Mouse (Mus musculus): ENCODE data around the gene Camta1. TPM values are rescaled to one million over a fixed set of nuclear protein-coding genes. Genes with fewer than 3 reads are reported as not detected.

Gene Camta1
- polyA plus RNA-seq, 1 experiment from 2014 or later: 130 TPM

DNA sequence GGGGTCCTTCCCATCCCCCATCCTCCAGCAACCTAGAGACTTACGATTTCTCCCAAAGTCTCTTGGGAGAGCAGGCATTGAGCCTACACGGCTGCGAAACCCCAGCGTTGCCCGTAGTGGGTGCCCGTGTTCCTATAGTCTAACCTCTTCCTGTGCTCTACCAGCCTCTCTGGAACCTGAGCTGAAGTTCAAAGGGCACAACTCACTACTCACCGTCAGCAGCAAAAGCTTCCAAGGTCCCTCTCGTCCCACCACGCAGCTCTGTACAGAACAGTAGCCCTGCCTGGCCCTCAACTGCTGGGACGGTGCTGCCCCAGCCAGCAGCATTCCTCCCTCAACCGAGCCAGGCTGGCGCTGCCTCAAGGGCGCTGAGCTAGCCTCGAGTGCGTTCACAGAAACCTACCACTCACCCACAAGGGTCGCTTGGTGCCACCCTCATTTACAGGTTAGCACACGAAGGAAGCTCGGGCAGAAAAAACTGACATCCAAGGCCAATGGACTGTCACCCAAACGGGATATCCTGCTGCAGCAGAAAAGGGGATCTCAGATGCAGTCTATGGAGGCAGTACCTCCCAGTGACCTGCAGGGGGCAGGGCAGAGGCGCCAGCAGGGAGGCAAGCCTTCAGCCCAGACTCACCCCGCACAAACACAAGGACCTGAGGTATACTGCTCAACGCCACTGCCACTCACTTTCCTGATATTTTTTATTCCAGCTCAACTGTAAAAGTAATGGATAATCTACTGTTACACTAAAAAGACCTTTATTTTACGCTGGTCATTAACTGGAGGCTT, 526.5 kb downstream of the Camta1 start:
- no peaks in the 10 kb centered on the region for H3K36me3 ChIP-seq
- 46% methylated on average over 23 of the region's 23 CpGs for WGBS
- no peak overlapping the region for H3K4me3 ChIP-seq
- peaks cover 6% of the 10 kb centered on the region; the same call in 1 of the 2 replicates for H3K4me1 ChIP-seq
- no peaks in the 10 kb centered on the region for H3K9me3 ChIP-seq
- no peaks in the 10 kb centered on the region for H3K27me3 ChIP-seq
- H3K4me2 ChIP-seq (replicated peaks): no peak overlapping the region
- ATAC-seq (replicated peaks): no peak
- no peak overlapping the region for H3K27ac ChIP-seq (replicated peaks)
- H3K9ac ChIP-seq (replicated peaks): no peak overlapping the region

DNA sequence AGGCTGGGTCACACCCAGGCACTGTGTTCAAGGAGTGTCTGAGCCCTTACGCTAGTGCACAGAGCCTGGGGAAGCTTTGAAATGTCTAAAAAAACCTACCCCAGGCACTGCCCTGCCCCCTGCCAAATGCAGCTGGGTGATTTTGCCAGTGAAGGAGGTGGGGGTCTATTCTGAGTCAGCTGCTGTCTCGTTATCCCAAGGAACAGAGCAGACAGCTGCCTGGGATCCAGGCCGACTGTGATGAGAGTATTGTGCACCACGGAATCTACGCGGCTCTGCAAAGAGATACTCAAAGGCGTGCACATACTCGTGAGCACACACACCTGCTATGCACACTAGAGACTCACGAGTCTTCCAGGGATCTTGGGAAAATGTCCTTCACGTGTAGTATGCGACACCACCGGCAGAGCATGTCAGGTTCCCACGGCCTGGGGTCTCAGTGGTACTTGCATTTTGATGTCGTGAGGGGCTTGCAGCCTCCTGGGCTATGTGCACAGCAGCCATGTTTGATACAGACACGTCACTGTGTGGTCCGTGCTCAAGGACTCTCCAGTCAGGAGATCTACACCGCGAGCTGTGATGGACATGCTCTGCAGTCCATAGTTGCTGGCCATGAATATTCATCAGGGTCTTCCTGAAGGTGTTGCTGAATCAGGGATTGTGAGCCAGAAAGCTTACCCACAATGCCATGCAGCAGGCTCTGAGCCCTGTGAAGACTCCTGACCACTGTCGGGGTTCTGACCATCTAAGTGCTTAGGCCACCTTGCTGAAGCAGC, 529.4 kb downstream of the Camta1 start:
- Histone ChIP-seq H3K4me3 (no peak overlapping the region), H3K4me2 (replicated peaks) (no peak overlapping the region), H3K36me3 (no peaks in the 10 kb centered on the region), H3K27ac (replicated peaks) (peak overlapping the region; percentile 42; the same call in 1 of the 2 replicates), H3K27me3 (no peaks in the 10 kb centered on the region), H3K4me1 (peaks cover 6% of the 10 kb centered on the region; the same call in 1 of the 2 replicates), H3K9me3 (no peaks in the 10 kb centered on the region), H3K9ac (replicated peaks) (no peak overlapping the region)
- 58% methylated on average over 19 of the region's 19 CpGs for WGBS
- ATAC-seq (replicated peaks): peak; percentile 70

DNA sequence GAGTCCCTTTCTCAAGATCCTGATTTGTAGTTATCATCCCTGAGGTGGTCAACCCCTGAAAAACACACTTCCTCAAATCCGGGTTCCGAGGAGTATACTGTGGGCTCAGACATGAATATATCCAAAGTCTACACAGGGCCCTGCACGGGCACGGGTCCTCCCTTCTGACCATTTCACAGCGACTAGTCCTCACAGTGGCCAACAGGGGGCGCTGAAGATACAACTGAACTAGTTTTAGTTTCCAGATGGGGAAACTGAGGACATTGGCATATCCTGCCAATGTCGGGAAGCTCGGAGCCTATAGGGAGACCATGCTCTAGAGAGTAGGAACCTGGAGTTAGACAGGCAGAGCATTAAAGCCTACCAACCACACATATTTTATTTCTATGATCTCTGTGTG, 530.7 kb downstream of the Camta1 start:
- Histone ChIP-seq H3K4me1 (peaks cover 6% of the 10 kb centered on the region; the same call in 1 of the 2 replicates), H3K4me2 (replicated peaks) (no peak overlapping the region), H3K36me3 (no peaks in the 10 kb centered on the region), H3K27ac (replicated peaks) (no peak overlapping the region), H3K27me3 (no peaks in the 10 kb centered on the region; the same call in 1 of the 2 replicates), H3K9ac (replicated peaks) (no peak overlapping the region), H3K4me3 (no peak overlapping the region), H3K9me3 (no peaks in the 10 kb centered on the region)
- WGBS: 61% methylated on average over 8 of the region's 8 CpGs
- ATAC-seq (replicated peaks): no peak

DNA sequence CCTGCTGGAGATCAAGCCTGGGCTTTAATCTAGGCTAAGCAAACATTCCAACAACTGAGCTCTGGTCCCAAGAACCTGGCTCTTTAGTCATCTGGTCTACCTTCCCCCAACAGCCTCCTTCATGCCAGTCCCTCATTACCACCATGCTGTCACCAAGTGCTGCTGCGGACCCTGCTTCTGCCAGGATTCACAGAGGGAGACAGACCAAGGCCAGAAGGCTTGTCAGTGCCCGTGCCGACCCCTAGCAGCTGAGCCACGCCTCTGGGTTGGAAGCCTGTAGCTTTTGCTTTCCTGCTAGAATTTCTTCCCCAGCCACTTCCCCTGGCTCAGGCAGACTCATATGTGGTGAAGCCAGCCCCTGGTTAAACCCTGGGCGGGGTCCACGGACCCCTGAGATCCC, 533.6 kb downstream of the Camta1 start:
- no peaks in the 10 kb centered on the region; the same call in 1 of the 2 replicates for H3K27me3 ChIP-seq
- no peaks in the 10 kb centered on the region for H3K36me3 ChIP-seq
- no peak overlapping the region for H3K9ac ChIP-seq (replicated peaks)
- H3K4me3 ChIP-seq: no peak overlapping the region
- no peak for ATAC-seq (replicated peaks)
- H3K27ac ChIP-seq (replicated peaks): no peak overlapping the region
- no peak overlapping the region for H3K4me2 ChIP-seq (replicated peaks)
- 72% methylated on average over 6 of the region's 6 CpGs for WGBS
- no peaks in the 10 kb centered on the region for H3K9me3 ChIP-seq
- H3K4me1 ChIP-seq: peaks cover 6% of the 10 kb centered on the region; the same call in 1 of the 2 replicates

DNA sequence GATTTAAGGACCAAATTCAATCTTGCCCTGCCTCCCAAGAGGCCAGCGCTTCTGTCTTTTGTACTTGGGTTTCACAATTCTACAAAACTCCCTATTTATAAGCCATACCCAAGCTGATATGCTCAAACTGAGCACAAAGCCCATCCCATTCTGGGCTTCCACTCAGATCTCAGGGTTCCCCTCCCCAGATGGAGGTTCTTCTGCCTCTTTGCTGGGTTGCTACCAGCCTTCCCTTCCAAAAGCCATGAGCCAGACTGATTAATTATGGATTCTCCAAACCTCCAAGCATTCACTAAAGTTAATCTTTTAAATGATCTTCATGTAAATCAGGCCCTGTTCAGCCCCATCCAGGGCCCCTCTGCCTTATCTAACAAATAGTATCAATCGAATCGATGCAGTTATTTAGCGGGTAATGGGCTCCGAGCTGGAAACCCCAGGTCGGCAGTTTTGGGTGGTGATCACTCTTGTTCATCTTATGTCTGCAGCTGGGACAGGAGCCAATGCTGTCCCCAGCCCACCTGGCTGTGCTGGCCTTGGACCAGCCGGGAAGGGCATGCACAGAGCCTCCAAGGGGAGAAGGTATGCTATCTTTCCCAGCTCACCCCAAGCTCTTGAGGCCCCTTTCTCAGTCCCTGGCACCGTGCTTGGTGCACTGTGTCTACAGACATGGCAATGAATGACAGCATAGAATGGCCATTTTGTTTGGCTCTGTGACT, 534.5 kb downstream of the Camta1 start:
- no peak for ATAC-seq (replicated peaks)
- no peak overlapping the region for H3K27ac ChIP-seq (replicated peaks)
- no peaks in the 10 kb centered on the region for H3K9me3 ChIP-seq

DNA sequence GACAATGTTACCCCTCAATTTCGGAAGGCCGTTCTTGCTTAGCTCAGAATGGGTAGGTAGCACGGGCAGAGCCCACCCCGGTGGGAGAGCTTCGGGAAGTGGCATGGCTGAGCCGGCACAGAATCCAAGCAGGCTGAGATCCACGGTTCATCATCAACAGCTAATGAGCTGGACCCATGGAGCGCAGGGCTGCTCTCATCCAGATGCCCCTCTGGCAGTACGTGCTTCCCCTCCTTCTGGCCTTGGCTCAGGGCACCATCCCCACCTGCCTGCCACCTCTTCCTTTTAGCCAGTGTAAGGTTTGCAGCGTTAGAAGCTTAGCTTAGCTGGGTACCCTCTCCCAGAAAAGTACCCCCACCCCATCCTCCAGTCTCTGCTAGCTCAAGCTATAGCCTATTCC, 545.2 kb downstream of the Camta1 start:
- 70% methylated on average over 10 of the region's 10 CpGs for WGBS
- Histone ChIP-seq H3K27me3 (no peaks in the 10 kb centered on the region), H3K4me3 (no peak overlapping the region), H3K9me3 (no peaks in the 10 kb centered on the region), H3K4me2 (replicated peaks) (no peak overlapping the region), H3K4me1 (no peaks in the 10 kb centered on the region), H3K9ac (replicated peaks) (no peak overlapping the region), H3K27ac (replicated peaks) (no peak overlapping the region), H3K36me3 (no peaks in the 10 kb centered on the region)
- ATAC-seq (replicated peaks): no peak

More for the DNA sequence above, 534.5 kb downstream of the Camta1 start:
- H3K36me3 ChIP-seq: no peaks in the 10 kb centered on the region
- H3K4me2 ChIP-seq (replicated peaks): no peak overlapping the region
- no peaks in the 10 kb centered on the region; the same call in 1 of the 2 replicates for H3K27me3 ChIP-seq
- H3K9ac ChIP-seq (replicated peaks): no peak overlapping the region
- WGBS: 91% methylated on average over 8 of the region's 8 CpGs
- no peak overlapping the region for H3K4me3 ChIP-seq
- H3K4me1 ChIP-seq: no peaks in the 10 kb centered on the region

DNA sequence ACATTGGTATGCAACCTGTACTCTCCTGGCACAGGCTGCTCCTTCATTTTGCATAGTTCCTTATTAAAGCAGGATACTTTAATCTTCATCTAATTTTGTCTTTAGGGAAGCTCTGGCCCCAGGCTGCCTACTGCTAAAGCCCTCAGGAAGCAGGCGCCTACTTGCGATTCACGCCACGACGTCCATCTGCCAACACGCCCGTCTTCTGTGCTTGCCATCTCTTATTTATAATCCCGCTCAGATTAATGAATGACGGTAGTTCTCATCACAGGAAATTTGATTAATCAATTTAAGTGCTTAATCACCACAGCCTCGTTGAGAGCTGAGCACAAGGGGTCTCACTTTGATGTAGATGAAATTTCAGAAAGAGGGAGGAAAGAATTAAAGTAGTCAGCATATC, 546.0 kb downstream of the Camta1 start:
- no peak overlapping the region for H3K27ac ChIP-seq (replicated peaks)

DNA sequence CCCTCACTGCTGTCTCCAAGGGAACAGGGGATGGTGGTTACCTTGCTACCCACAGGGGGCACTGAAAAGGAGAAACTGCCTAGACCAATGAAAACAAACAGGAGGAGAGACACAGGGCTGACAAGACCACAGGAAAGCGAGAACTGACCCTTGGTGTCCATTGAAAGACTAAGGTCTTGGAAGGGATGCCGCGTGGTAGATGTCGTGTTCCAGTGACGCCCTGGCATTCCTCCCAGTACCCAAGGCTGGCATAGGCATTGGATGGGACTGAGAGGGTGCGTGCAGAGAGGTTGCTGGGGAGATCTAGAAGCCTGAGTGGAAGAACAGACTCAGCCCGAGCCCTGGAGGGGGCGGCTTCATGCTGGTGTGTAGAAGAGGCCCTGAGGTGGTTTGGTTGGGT, 550.9 kb downstream of the Camta1 start:
- ATAC-seq (replicated peaks): no peak
- H3K27ac ChIP-seq (replicated peaks): no peak overlapping the region

More for the DNA sequence above, 546.0 kb downstream of the Camta1 start:
- H3K9ac ChIP-seq (replicated peaks): no peak overlapping the region
- no peak for ATAC-seq (replicated peaks)
- no peak overlapping the region for H3K4me3 ChIP-seq
- no peaks in the 10 kb centered on the region for H3K27me3 ChIP-seq
- WGBS: 43% methylated on average over 10 of the region's 10 CpGs
- H3K4me1 ChIP-seq: no peaks in the 10 kb centered on the region
- no peaks in the 10 kb centered on the region for H3K9me3 ChIP-seq
- no peaks in the 10 kb centered on the region for H3K36me3 ChIP-seq
- no peak overlapping the region for H3K4me2 ChIP-seq (replicated peaks)

DNA sequence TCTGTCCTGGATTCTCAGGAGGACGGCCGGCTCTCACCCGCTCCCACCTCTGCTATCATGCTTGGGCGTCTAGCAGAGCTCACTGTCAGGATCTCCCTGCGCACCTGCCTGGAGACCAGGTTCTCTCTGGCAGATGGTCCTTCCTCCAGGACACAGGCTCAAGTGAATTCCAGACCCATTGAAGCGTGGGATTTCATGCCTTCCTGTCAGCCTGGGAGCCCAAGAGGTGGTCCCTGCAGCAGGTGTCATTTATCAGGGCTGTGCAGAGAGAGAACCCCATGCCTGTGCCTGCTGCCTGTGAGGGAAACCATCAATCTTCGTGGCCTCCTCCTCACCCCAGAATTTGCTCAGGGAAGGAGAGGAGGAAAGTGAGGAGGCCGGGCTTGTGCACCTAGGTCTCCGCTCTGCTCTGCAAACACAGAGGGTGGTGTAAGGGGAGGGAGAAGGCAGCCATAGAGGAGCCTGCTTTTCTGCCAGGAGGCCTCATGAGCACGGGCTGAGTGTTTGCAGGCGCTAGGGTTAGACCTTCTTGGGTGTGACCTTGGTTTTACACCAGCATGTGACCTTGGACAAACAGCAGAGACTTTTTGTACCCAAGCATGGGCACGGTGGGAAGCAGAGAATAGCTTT, 551.5 kb downstream of the Camta1 start:
- H3K4me3 ChIP-seq: no peak overlapping the region
- no peak overlapping the region for H3K4me2 ChIP-seq (replicated peaks)
- ATAC-seq (replicated peaks): no peak
- no peaks in the 10 kb centered on the region for H3K36me3 ChIP-seq
- no peak overlapping the region for H3K27ac ChIP-seq (replicated peaks)
- H3K9ac ChIP-seq (replicated peaks): no peak overlapping the region
- H3K27me3 ChIP-seq: no peaks in the 10 kb centered on the region
- H3K9me3 ChIP-seq: no peaks in the 10 kb centered on the region
- WGBS: 67% methylated on average over 12 of the region's 12 CpGs
- no peaks in the 10 kb centered on the region for H3K4me1 ChIP-seq

More for the DNA sequence above, 550.9 kb downstream of the Camta1 start:
- H3K9me3 ChIP-seq: no peaks in the 10 kb centered on the region
- no peaks in the 10 kb centered on the region for H3K36me3 ChIP-seq
- no peak overlapping the region for H3K4me3 ChIP-seq
- no peaks in the 10 kb centered on the region for H3K4me1 ChIP-seq
- H3K9ac ChIP-seq (replicated peaks): no peak overlapping the region
- WGBS: 82% methylated on average over 8 of the region's 8 CpGs
- H3K4me2 ChIP-seq (replicated peaks): no peak overlapping the region
- no peaks in the 10 kb centered on the region for H3K27me3 ChIP-seq

DNA sequence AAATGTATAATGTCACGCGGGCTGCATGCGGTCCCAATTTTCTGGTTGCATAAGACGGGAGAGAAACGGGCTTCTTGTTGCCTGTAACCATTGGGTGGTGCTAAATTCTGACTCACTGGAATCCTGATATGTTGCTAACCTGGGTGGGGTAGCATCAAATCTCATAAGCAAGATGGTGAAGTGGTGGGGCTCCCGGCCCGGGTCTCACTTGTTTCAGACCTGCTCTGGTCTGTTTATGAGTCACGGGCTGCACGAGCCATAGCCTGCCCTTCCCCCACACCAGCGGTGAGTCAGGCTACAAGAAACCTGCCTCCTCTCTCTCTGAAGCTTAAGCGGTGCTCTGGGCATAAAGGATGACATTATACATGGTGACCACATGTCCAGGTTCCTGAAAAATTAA, 554.8 kb downstream of the Camta1 start:
- no peak overlapping the region for H3K4me3 ChIP-seq
- 90% methylated on average over 11 of the region's 11 CpGs for WGBS

DNA sequence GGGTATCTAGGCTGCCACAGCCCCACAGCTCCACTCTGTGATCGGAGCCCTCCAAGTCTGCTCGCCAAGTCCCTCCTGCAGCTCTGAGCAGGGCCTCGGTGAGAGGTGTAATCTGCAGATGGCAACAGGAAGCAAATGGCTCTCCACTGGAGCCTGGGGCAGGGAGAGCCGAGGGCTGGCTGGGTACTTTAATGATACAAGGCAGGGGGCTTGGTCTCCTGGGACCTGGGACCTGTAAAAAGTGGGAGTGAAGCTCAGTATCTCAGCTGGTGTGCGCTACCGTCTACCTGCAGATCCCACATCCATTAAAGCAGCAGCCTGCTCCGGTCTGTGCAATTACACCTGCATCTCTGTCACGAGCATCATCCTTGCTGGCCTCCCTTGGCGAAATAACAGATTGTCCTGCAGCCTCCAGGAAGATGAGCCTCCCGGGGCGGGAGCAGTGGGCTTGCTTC, 555.3 kb downstream of the Camta1 start:
- no peak overlapping the region for H3K4me3 ChIP-seq
- H3K36me3 ChIP-seq: no peaks in the 10 kb centered on the region
- no peak for ATAC-seq (replicated peaks)
- H3K9ac ChIP-seq (replicated peaks): no peak overlapping the region
- no peaks in the 10 kb centered on the region for H3K27me3 ChIP-seq
- no peaks in the 10 kb centered on the region for H3K9me3 ChIP-seq
- H3K4me2 ChIP-seq (replicated peaks): no peak overlapping the region
- peaks cover 16% of the 10 kb centered on the region for H3K4me1 ChIP-seq
- no peak overlapping the region for H3K27ac ChIP-seq (replicated peaks)
- WGBS: 68% methylated on average over 11 of the region's 11 CpGs

More for the DNA sequence above, 554.8 kb downstream of the Camta1 start:
- H3K4me2 ChIP-seq (replicated peaks): no peak overlapping the region
- no peak for ATAC-seq (replicated peaks)
- no peaks in the 10 kb centered on the region for H3K9me3 ChIP-seq
- H3K4me1 ChIP-seq: peaks cover 12% of the 10 kb centered on the region
- no peaks in the 10 kb centered on the region for H3K27me3 ChIP-seq
- H3K27ac ChIP-seq (replicated peaks): no peak overlapping the region
- H3K9ac ChIP-seq (replicated peaks): no peak overlapping the region
- no peaks in the 10 kb centered on the region for H3K36me3 ChIP-seq
